Mouse (Mus musculus) limb, embryonic 15.5 days (tissue): ENCODE measurements around the gene Zfp354b. TPM values are rescaled to one million over a fixed set of nuclear protein-coding genes. Genes with fewer than 3 reads are reported as not detected.
A peak's percentile ranks its signal among the peaks of the same experiment; 100 is the strongest.

Source experiments
- ATAC-seq: fragments of 200-750 bp; cut with Nextera tagmentation; 2 replicates; pipeline ENCODE4 v1.8.0; 2017; ENCODE audit warnings: low read depth, moderate TSS enrichment; ENCODE audit not compliant: insufficient number of reproducible peaks, low FRiP score, low TSS enrichment
- H3K27ac ChIP-seq: fragments of 300-500 bp; sonication (generic); 2 replicates; pipeline ENCODE4 v1.5.1; 2015; ENCODE audit warnings: moderate library complexity, mild to moderate bottlenecking, inconsistent platforms
- H3K27me3 ChIP-seq: fragments of 300-500 bp; sonication (generic); 2 replicates; pipeline ENCODE4 v1.6.1; 2015; ENCODE audit warnings: inconsistent platforms
- H3K36me3 ChIP-seq: fragments of 300-500 bp; sonication (generic); 2 replicates; pipeline ENCODE4 v1.6.1; 2015; ENCODE audit warnings: inconsistent platforms
- H3K4me1 ChIP-seq: fragments of 300-500 bp; sonication (generic); 2 replicates; pipeline ENCODE4 v1.6.1; 2015; ENCODE audit warnings: inconsistent platforms
- H3K4me2 ChIP-seq: fragments of 300-500 bp; sonication (generic); 2 replicates; pipeline ENCODE4 v1.6.1; 2015; ENCODE audit warnings: mild to moderate bottlenecking, inconsistent platforms
- H3K4me3 ChIP-seq: fragments of 300-500 bp; sonication (generic); 2 replicates; pipeline ENCODE4 v1.5.1; 2015; ENCODE audit warnings: mild to moderate bottlenecking, inconsistent platforms
- H3K9ac ChIP-seq: fragments of 300-500 bp; sonication (generic); 2 replicates; pipeline ENCODE4 v1.6.1; 2015; ENCODE audit warnings: inconsistent platforms
- H3K9me3 ChIP-seq: fragments of 300-500 bp; sonication (generic); 2 replicates; pipeline ENCODE4 v1.6.1; 2016; ENCODE audit warnings: inconsistent platforms
- WGBS: fragments of 180-500 bp; shearing (Covaris S2); methylation state at CpG from one replicate; pipeline ENCODE4 v1.1.7; 2015; 5-methylcytosine and 5-hydroxymethylcytosine counted together
- polyA plus RNA-seq: library from polyadenylated mRNA; unstranded; fragments of >200 nt; fragmentation: Nextera tagmentation; extraction: Ambion mirVana; gene quantifications from 2 replicates; pipeline ENCODE4 v1.2.1, GENCODE M21; 2015

Zfp354b gene
- polyA plus RNA-seq, result 1.3 and 1.9 TPM in 2 replicates

- H3K27ac ChIP-seq, result peak within 1 kb of the TSS; percentile 33; the same call in 1 of the 2 replicates
Measured at GRCm38 (mm10) chr11:50931451-50931866, at the start of gene Zfp354b. TSS of gene Zfp354b (minus strand) at chr11:50931633.

GRCm38 (mm10) chr11:50977216-50977615, 45.8 kb upstream of the Zfp354b start:
- Histone ChIP-seq H3K9me3 (no peaks in the 10 kb centered on the region), H3K4me1 (no peaks in the 10 kb centered on the region), H3K27ac (no peak overlapping the region), H3K4me3 (no peak overlapping the region), H3K36me3 (no peaks in the 10 kb centered on the region), H3K27me3 (no peaks in the 10 kb centered on the region), H3K4me2 (no peak overlapping the region), H3K9ac (no peak overlapping the region)
- 73% methylated on average over 4 of the region's 4 CpGs for WGBS
- ATAC-seq, result no peak

More at GRCm38 (mm10) chr11:50931451-50931866, at the start of gene Zfp354b:
- Histone ChIP-seq H3K27me3 (0 out of 2 replicates have a peak, but pooled peaks cover 8% of the 10 kb centered on the region), H3K4me2 (peak within 1 kb of the TSS; percentile 93), H3K9me3 (no peaks in the 10 kb centered on the region), H3K9ac (peak within 1 kb of the TSS; percentile 74), H3K36me3 (no peaks in the 10 kb centered on the region), H3K4me3 (peak within 1 kb of the TSS; percentile 64), H3K4me1 (peaks cover 9% of the 10 kb centered on the region)
- 2% methylated on average over 18 of the region's 18 CpGs for WGBS
- ATAC-seq, result peak; percentile 93

- H3K27me3 ChIP-seq, result no peaks in the 10 kb centered on the region
- H3K36me3 ChIP-seq, result no peaks in the 10 kb centered on the region
- no peak within 1 kb of the TSS for H3K9ac ChIP-seq
- no peak within 1 kb of the TSS for H3K4me3 ChIP-seq
- no peak within 1 kb of the TSS for H3K27ac ChIP-seq
- H3K4me1 ChIP-seq, result no peaks in the 10 kb centered on the region
- no peak for ATAC-seq
- H3K9me3 ChIP-seq, result no peaks in the 10 kb centered on the region
- 71% methylated on average over 11 of the region's 11 CpGs for WGBS
- H3K4me2 ChIP-seq, result no peak within 1 kb of the TSS
Measured at GRCm38 (mm10) chr11:50966230-50966629, 34.8 kb upstream of the Zfp354b start, which contains the start of gene Olfr1378. TSS of gene Olfr1378 (plus strand) at chr11:50966530.

GRCm38 (mm10) chr11:50964886-50965285, 33.5 kb upstream of the Zfp354b start:
- WGBS, result 66% methylated on average over 2 of the region's 2 CpGs
- no peaks in the 10 kb centered on the region for H3K9me3 ChIP-seq
- H3K27ac ChIP-seq, result no peak overlapping the region
- no peaks in the 10 kb centered on the region for H3K36me3 ChIP-seq
- H3K4me3 ChIP-seq, result no peak overlapping the region
- no peaks in the 10 kb centered on the region for H3K4me1 ChIP-seq
- ATAC-seq, result no peak
- H3K27me3 ChIP-seq, result no peaks in the 10 kb centered on the region
- H3K9ac ChIP-seq, result no peak overlapping the region
- no peak overlapping the region for H3K4me2 ChIP-seq

- no peak for ATAC-seq
- Histone ChIP-seq H3K36me3 (no peaks in the 10 kb centered on the region), H3K4me1 (0 out of 2 replicates have a peak, but pooled peaks cover 5% of the 10 kb centered on the region), H3K4me3 (no peak within 1 kb of the TSS), H3K9ac (no peak within 1 kb of the TSS), H3K4me2 (no peak within 1 kb of the TSS), H3K9me3 (no peaks in the 10 kb centered on the region), H3K27ac (no peak within 1 kb of the TSS), H3K27me3 (no peaks in the 10 kb centered on the region)
- WGBS, result 75% methylated on average over 6 of the region's 6 CpGs
Measured at GRCm38 (mm10) chr11:50953665-50954064, 22.2 kb upstream of the Zfp354b start, which contains the start of gene Prop1. TSS of gene Prop1 (minus strand) at chr11:50953765.

- 0 out of 2 replicates have a peak, but pooled peaks cover 5% of the 10 kb centered on the region for H3K4me1 ChIP-seq
- no peak overlapping the region for H3K9ac ChIP-seq
- no peaks in the 10 kb centered on the region for H3K27me3 ChIP-seq
- 59% methylated on average over 14 of the region's 14 CpGs for WGBS
- no peaks in the 10 kb centered on the region for H3K9me3 ChIP-seq
- no peak overlapping the region for H3K4me2 ChIP-seq
- ATAC-seq, result 0 out of 2 replicates have a peak, but pooled peaks have one; percentile 24
- H3K27ac ChIP-seq, result no peak overlapping the region
- no peaks in the 10 kb centered on the region for H3K36me3 ChIP-seq
- H3K4me3 ChIP-seq, result no peak overlapping the region
Measured at GRCm38 (mm10) chr11:50952290-50952689, 20.9 kb upstream of the Zfp354b start.

GRCm38 (mm10) chr11:50943506-50943905, 12.1 kb upstream of the Zfp354b start, which contains the start of gene 4933414I15Rik:
TSS of gene 4933414I15Rik (minus strand) at chr11:50943765.
- Histone ChIP-seq H3K9me3 (no peaks in the 10 kb centered on the region), H3K27ac (no peak within 1 kb of the TSS), H3K9ac (no peak within 1 kb of the TSS), H3K4me1 (no peaks in the 10 kb centered on the region), H3K4me2 (no peak within 1 kb of the TSS), H3K4me3 (no peak within 1 kb of the TSS), H3K27me3 (peaks cover 5% of the 10 kb centered on the region; the same call in 1 of the 2 replicates), H3K36me3 (no peaks in the 10 kb centered on the region)
- ATAC-seq, result no peak
- 63% methylated on average over 14 of the region's 14 CpGs for WGBS

- peaks cover 5% of the 10 kb centered on the region; the same call in 1 of the 2 replicates for H3K27me3 ChIP-seq
- H3K4me2 ChIP-seq, result no peak overlapping the region
- WGBS, result 63% methylated on average over 12 of the region's 12 CpGs
- ATAC-seq, result no peak
- H3K9me3 ChIP-seq, result no peaks in the 10 kb centered on the region
- no peaks in the 10 kb centered on the region for H3K4me1 ChIP-seq
- no peaks in the 10 kb centered on the region for H3K36me3 ChIP-seq
- no peak overlapping the region for H3K4me3 ChIP-seq
- H3K27ac ChIP-seq, result no peak overlapping the region
- H3K9ac ChIP-seq, result no peak overlapping the region
Measured at GRCm38 (mm10) chr11:50942386-50942785, 11.0 kb upstream of the Zfp354b start.

GRCm38 (mm10) chr11:50939621-50940366, 8.4 kb upstream of the Zfp354b start:
- Histone ChIP-seq H3K36me3 (no peaks in the 10 kb centered on the region), H3K4me3 (no peak overlapping the region), H3K9me3 (no peaks in the 10 kb centered on the region), H3K9ac (no peak overlapping the region), H3K4me1 (no peaks in the 10 kb centered on the region), H3K27me3 (peaks cover 5% of the 10 kb centered on the region; the same call in 1 of the 2 replicates), H3K27ac (no peak overlapping the region), H3K4me2 (no peak overlapping the region)
- no peak for ATAC-seq
- WGBS, result 32% methylated on average over 14 of the region's 14 CpGs

- Histone ChIP-seq H3K27me3 (peaks cover 5% of the 10 kb centered on the region; the same call in 1 of the 2 replicates), H3K4me3 (no peak overlapping the region), H3K4me2 (no peak overlapping the region), H3K9me3 (no peaks in the 10 kb centered on the region), H3K36me3 (no peaks in the 10 kb centered on the region), H3K9ac (no peak overlapping the region), H3K4me1 (no peaks in the 10 kb centered on the region), H3K27ac (no peak overlapping the region)
- 69% methylated on average over 8 of the region's 8 CpGs for WGBS
- ATAC-seq, result no peak
Measured at GRCm38 (mm10) chr11:50938435-50938834, 7.0 kb upstream of the Zfp354b start.

GRCm38 (mm10) chr11:50932040-50932439, 607 bp upstream of the Zfp354b start:
- Histone ChIP-seq H3K4me1 (peaks cover 9% of the 10 kb centered on the region), H3K36me3 (no peaks in the 10 kb centered on the region), H3K4me2 (no peak overlapping the region), H3K9ac (no peak overlapping the region), H3K4me3 (no peak overlapping the region), H3K9me3 (no peaks in the 10 kb centered on the region), H3K27ac (no peak overlapping the region), H3K27me3 (0 out of 2 replicates have a peak, but pooled peaks cover 8% of the 10 kb centered on the region)
- ATAC-seq, result no peak
- WGBS, result 77% methylated on average over 1 of the region's 1 CpGs

GRCm38 (mm10) chr11:50931021-50931420, 412 bp downstream of the Zfp354b start:
- WGBS, result 2% methylated on average over 16 of the region's 16 CpGs
- Histone ChIP-seq H3K9ac (peak overlapping the region; percentile 74), H3K27me3 (0 out of 2 replicates have a peak, but pooled peaks cover 8% of the 10 kb centered on the region), H3K4me2 (peak overlapping the region; percentile 93), H3K4me3 (peak overlapping the region; percentile 64), H3K4me1 (peaks cover 9% of the 10 kb centered on the region), H3K9me3 (no peaks in the 10 kb centered on the region), H3K36me3 (no peaks in the 10 kb centered on the region), H3K27ac (peak overlapping the region; percentile 33; the same call in 1 of the 2 replicates)
- peak; percentile 59 for ATAC-seq
